Mouse (Mus musculus) heart, embryonic 10.5 days (tissue): ENCODE measurements at regions not wholly inside any gene's neighbourhood (a gene's known extent, or its start where the extent isn't known, plus 50 kb on each side); places are given as distances from the start of the nearest gene placed in this dataset.
A peak's percentile ranks its signal among the peaks of the same experiment; 100 is the strongest.

Experiments
- DNase-seq: peaks from one replicate; pipeline ENCODE4 v3.0.0-alpha.2; 2017; ENCODE audit warnings: low spot score
- H3K27ac ChIP-seq: fragments of 300-500 bp; sonication (generic); 2 replicates; pipeline ENCODE4 v1.5.1; 2016; ENCODE audit warnings: mild to moderate bottlenecking
- H3K27me3 ChIP-seq: fragments of 300-500 bp; sonication (generic); 2 replicates; pipeline ENCODE4 v1.6.1; 2016; ENCODE audit warnings: mild to moderate bottlenecking; ENCODE audit not compliant: poor library complexity, insufficient read depth, severe bottlenecking
- H3K36me3 ChIP-seq: fragments of 300-500 bp; sonication (generic); 2 replicates; pipeline ENCODE4 v1.6.1; 2016; ENCODE audit warnings: mild to moderate bottlenecking, moderate library complexity
- H3K4me1 ChIP-seq: fragments of 300-500 bp; sonication (generic); 2 replicates; pipeline ENCODE4 v1.6.1; 2016; ENCODE audit warnings: mild to moderate bottlenecking
- H3K4me3 ChIP-seq: fragments of 300-500 bp; sonication (generic); 2 replicates; pipeline ENCODE4 v1.5.1; 2016; ENCODE audit warnings: mild to moderate bottlenecking, moderate library complexity
- H3K9me3 ChIP-seq: fragments of 300-500 bp; sonication (generic); 2 replicates; pipeline ENCODE4 v1.6.1; 2016; ENCODE audit warnings: mild to moderate bottlenecking, moderate library complexity
- WGBS: fragments of 180-500 bp; shearing (Covaris S2); methylation state at CpG from one replicate; pipeline ENCODE4 v1.1.7; 2016; 5-methylcytosine and 5-hydroxymethylcytosine counted together

GRCm38 (mm10) chr19:25923727-25924384 is 251.6 kb downstream of the Dmrt2 start:
- 74% methylated on average over 10 of the region's 10 CpGs for WGBS
- Histone ChIP-seq H3K27me3 (no peaks in the 10 kb centered on the region), H3K9me3 (no peaks in the 10 kb centered on the region), H3K36me3 (no peaks in the 10 kb centered on the region), H3K27ac (no peak overlapping the region), H3K4me1 (peaks cover 21% of the 10 kb centered on the region), H3K4me3 (no peak overlapping the region)
- DNase-seq: no peak

GRCm38 (mm10) chr19:25924385-25924769 is 252.2 kb downstream of the Dmrt2 start:
- DNase-seq: no peak
- 67% methylated on average over 5 of the region's 5 CpGs for WGBS
- Histone ChIP-seq H3K4me3 (no peak overlapping the region), H3K4me1 (peaks cover 21% of the 10 kb centered on the region), H3K27me3 (no peaks in the 10 kb centered on the region), H3K9me3 (no peaks in the 10 kb centered on the region), H3K36me3 (no peaks in the 10 kb centered on the region), H3K27ac (no peak overlapping the region)

GRCm38 (mm10) chr19:25927220-25927619 is 255.0 kb downstream of the Dmrt2 start:
- Histone ChIP-seq H3K4me1 (peaks cover 21% of the 10 kb centered on the region), H3K9me3 (no peaks in the 10 kb centered on the region), H3K36me3 (no peaks in the 10 kb centered on the region), H3K27me3 (no peaks in the 10 kb centered on the region), H3K27ac (no peak overlapping the region), H3K4me3 (no peak overlapping the region)
- 64% methylated on average over 9 of the region's 9 CpGs for WGBS
- no peak for DNase-seq

- Histone ChIP-seq H3K36me3 (no peaks in the 10 kb centered on the region), H3K4me3 (no peak overlapping the region), H3K9me3 (no peaks in the 10 kb centered on the region), H3K27ac (no peak overlapping the region), H3K27me3 (no peaks in the 10 kb centered on the region), H3K4me1 (no peaks in the 10 kb centered on the region)
- no peak for DNase-seq
- WGBS: 52% methylated on average over 9 of the region's 9 CpGs
These were observed 265.1 kb downstream of the Dmrt2 start for GRCm38 (mm10) chr19:25937343-25937742.

- WGBS: 37% methylated on average over 5 of the region's 5 CpGs
- no peaks in the 10 kb centered on the region for H3K36me3 ChIP-seq
- H3K27ac ChIP-seq: peak overlapping the region; percentile 19; the same call in 1 of the 2 replicates
- H3K4me3 ChIP-seq: no peak overlapping the region
- H3K9me3 ChIP-seq: no peaks in the 10 kb centered on the region
- no peak for DNase-seq
- H3K27me3 ChIP-seq: no peaks in the 10 kb centered on the region
- H3K4me1 ChIP-seq: peaks cover 14% of the 10 kb centered on the region
These were observed 299.0 kb downstream of the Dmrt2 start for GRCm38 (mm10) chr19:25971210-25971609.

GRCm38 (mm10) chr19:25975202-25975601 is 303.0 kb downstream of the Dmrt2 start:
- H3K4me1 ChIP-seq: peaks cover 14% of the 10 kb centered on the region
- H3K27ac ChIP-seq: no peak overlapping the region
- no peaks in the 10 kb centered on the region for H3K27me3 ChIP-seq
- no peaks in the 10 kb centered on the region for H3K9me3 ChIP-seq
- H3K4me3 ChIP-seq: no peak overlapping the region
- no peak for DNase-seq
- no peaks in the 10 kb centered on the region for H3K36me3 ChIP-seq

- Histone ChIP-seq H3K27me3 (no peaks in the 10 kb centered on the region), H3K9me3 (no peaks in the 10 kb centered on the region), H3K4me1 (no peaks in the 10 kb centered on the region), H3K36me3 (no peaks in the 10 kb centered on the region), H3K27ac (no peak overlapping the region), H3K4me3 (no peak overlapping the region)
- no peak for DNase-seq
- WGBS: 77% methylated on average over 4 of the region's 4 CpGs
These were observed 308.1 kb downstream of the Dmrt2 start for GRCm38 (mm10) chr19:25980308-25980707.

GRCm38 (mm10) chr19:26014620-26015180 is 342.5 kb downstream of the Dmrt2 start:
- WGBS: 60% methylated on average over 8 of the region's 8 CpGs
- no peaks in the 10 kb centered on the region for H3K36me3 ChIP-seq
- DNase-seq: no peak

GRCm38 (mm10) chr19:26021141-26021540 is 348.9 kb downstream of the Dmrt2 start:
- Histone ChIP-seq H3K27ac (no peak overlapping the region), H3K9me3 (no peaks in the 10 kb centered on the region), H3K4me1 (peaks cover 3% of the 10 kb centered on the region; the same call in 1 of the 2 replicates), H3K36me3 (no peaks in the 10 kb centered on the region), H3K4me3 (no peak overlapping the region), H3K27me3 (no peaks in the 10 kb centered on the region)
- DNase-seq: no peak
- 76% methylated on average over 7 of the region's 7 CpGs for WGBS

More at GRCm38 (mm10) chr19:26014620-26015180, 342.5 kb downstream of the Dmrt2 start:
- Histone ChIP-seq H3K4me1 (no peaks in the 10 kb centered on the region), H3K27ac (no peak overlapping the region), H3K9me3 (no peaks in the 10 kb centered on the region), H3K27me3 (no peaks in the 10 kb centered on the region), H3K4me3 (no peak overlapping the region)

- no peaks in the 10 kb centered on the region for H3K36me3 ChIP-seq
- peaks cover 3% of the 10 kb centered on the region; the same call in 1 of the 2 replicates for H3K4me1 ChIP-seq
- H3K27me3 ChIP-seq: no peaks in the 10 kb centered on the region
- WGBS: 84% methylated on average over 3 of the region's 3 CpGs
- H3K27ac ChIP-seq: no peak overlapping the region
- no peaks in the 10 kb centered on the region for H3K9me3 ChIP-seq
- no peak for DNase-seq
- H3K4me3 ChIP-seq: no peak overlapping the region
These were observed 353.9 kb downstream of the Dmrt2 start for GRCm38 (mm10) chr19:26026103-26026502.

- 5% methylated on average over 7 of the region's 7 CpGs for WGBS
- H3K9me3 ChIP-seq: no peaks in the 10 kb centered on the region
- H3K27me3 ChIP-seq: no peaks in the 10 kb centered on the region
- peak; percentile 87 for DNase-seq
- H3K4me3 ChIP-seq: no peak overlapping the region
- no peaks in the 10 kb centered on the region for H3K36me3 ChIP-seq
- no peak overlapping the region for H3K27ac ChIP-seq
- no peaks in the 10 kb centered on the region for H3K4me1 ChIP-seq
These were observed 365.1 kb downstream of the Dmrt2 start for GRCm38 (mm10) chr19:26037270-26037669.

GRCm38 (mm10) chr19:26051478-26052215 is 379.4 kb downstream of the Dmrt2 start:
- no peaks in the 10 kb centered on the region for H3K36me3 ChIP-seq
- peaks cover 3% of the 10 kb centered on the region; the same call in 1 of the 2 replicates for H3K4me1 ChIP-seq
- no peak overlapping the region for H3K4me3 ChIP-seq
- H3K9me3 ChIP-seq: no peaks in the 10 kb centered on the region
- no peak overlapping the region for H3K27ac ChIP-seq
- DNase-seq: no peak
- 54% methylated on average over 9 of the region's 9 CpGs for WGBS
- H3K27me3 ChIP-seq: no peaks in the 10 kb centered on the region

- Histone ChIP-seq H3K36me3 (no peaks in the 10 kb centered on the region), H3K27me3 (no peaks in the 10 kb centered on the region), H3K27ac (no peak overlapping the region), H3K4me3 (no peak overlapping the region), H3K9me3 (no peaks in the 10 kb centered on the region), H3K4me1 (no peaks in the 10 kb centered on the region)
- DNase-seq: no peak
- 84% methylated on average over 2 of the region's 2 CpGs for WGBS
These were observed 387.5 kb downstream of the Dmrt2 start for GRCm38 (mm10) chr19:26059668-26060067.
